Mouse (Mus musculus) telencephalon, adult 2 months (tissue): Measurements from ENCODE around the gene Gm11273.
"Not testable (repeated sequence)": the region's sequence is repeated elsewhere in the genome, so short reads cannot be mapped to it uniquely, and the experiment has no call there.

Source experiments
- DNase-seq: peaks from one replicate; pipeline ENCODE4 v3.0.0-alpha.2; 2011; ENCODE audit warnings: low read depth, low spot score

Gene Gm11273

DNA sequence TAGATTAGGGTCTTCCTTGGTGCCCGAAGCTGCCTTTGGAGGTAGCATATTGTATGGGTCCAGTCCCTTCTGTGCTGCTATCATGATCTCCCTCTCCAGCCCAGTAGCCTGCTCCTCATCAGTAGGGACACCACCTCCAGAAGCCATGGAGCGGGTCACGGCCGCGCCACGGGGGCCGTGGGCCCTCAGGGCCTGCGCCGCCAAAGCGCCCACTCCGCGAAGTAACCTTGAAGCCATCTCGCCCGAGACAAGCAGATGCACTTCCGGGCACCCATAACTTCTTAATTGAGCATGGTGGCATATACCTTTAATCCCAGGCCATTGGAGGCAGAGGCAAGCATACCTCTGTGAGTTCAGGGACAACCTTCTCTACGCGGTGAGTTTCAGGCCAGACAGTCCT lies at the start of gene Gm11273:
Gm11273 (minus strand) TSS at position 237 of the 400 bp plus-strand sequence.
- not testable (repeated sequence) for DNase-seq

DNA sequence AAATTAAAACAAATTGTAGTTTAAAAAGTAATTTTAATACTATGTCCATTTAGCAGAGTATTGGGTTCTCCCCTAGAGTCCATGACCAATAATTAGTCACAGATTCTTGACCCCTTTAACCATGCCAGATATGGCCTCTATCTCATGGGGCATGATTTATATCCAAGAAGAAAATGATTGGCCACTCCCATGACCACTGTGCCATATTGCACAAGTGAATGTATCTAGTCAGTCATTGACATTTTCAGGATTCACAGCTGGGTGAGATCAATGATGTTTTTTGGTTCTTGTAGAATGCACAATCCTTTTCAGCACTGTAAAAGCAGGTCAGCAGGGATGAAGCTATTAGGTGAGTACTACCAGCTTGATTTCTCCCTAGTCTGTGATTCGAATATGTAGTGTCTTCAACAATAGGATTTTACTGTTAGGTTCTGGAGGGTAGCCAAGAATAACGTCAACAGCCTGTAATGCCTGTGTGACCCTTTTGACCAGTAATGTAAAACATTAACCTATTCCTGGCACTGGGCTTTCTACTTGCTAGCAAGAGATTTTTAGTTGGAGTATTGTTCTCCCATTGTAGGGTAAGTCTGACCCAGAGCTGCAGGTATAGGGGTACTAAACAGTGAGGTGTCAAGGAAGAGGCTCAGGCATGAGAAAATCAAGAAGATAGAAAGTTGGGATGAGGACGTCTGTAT lies 49.3 kb upstream of the Gm11273 start:
- DNase-seq = no peak

DNA sequence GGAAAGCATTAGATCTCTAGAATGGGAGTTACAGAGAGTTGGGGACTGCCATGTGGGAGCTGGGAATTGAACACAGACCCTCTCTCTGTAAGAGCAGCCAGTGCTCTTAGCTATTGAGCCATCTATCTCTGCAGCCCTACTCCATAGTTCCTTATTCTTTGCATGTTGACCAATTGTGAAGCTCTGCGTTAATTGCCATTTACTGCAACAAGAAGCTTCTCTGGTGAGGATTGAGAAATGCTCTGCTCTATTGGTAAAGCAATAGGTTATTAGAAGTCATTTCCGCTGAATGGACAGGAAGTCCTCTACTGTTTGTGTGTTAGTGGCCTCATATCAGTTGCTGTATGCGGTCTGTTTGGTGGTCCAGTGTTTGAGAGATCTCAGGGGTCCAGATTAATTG lies 48.3 kb upstream of the Gm11273 start:
- no peak for DNase-seq

DNA sequence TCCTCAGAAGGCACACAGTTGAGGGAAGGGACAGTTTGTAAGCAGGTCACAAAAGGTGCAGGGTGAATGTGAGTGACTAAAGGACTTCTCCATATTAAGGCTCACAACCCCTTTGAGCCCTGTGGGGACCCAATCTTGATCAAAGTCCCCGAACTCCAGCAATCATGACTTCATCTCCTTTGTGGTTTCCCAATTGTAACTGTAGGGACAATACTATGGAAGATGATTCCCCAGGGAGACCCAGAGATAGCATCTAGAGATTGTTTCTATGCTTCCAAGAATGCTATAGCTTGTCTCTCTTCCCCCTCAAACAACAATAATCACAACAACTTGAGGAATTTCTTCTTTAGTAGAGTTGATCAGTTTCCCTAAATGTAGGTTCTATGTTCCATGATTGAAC lies 41.5 kb upstream of the Gm11273 start, which contains the start of gene Olfr1366:
Olfr1366 (minus strand) TSS at position 101 of the 400 bp plus-strand sequence.
- DNase-seq = no peak

DNA sequence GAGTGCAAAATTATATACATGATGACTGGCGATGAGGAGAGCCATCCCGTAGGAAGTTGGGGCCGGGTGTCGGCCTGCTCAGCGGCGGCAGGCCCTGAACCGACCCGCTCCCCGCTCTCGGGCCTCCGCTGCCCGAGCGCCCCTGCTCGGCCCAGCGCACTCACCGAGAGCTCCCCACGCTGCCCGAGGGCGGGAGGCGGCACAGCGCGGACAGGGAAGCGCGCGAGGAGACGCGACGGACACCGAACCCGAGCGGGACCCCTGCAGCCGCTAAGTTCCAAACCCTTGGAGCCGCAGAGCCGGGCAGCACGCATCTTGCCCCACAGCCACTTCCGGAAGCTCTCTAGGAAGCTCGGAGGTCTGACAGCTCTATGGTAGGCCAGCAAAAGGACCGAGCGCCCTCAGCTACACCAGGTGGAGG lies 29.6 kb upstream of the Gm11273 start, which contains the start of gene Zkscan8:
Zkscan8 (minus strand) TSS at position 340 of the 421 bp plus-strand sequence.
- DNase-seq = peak; percentile 83

DNA sequence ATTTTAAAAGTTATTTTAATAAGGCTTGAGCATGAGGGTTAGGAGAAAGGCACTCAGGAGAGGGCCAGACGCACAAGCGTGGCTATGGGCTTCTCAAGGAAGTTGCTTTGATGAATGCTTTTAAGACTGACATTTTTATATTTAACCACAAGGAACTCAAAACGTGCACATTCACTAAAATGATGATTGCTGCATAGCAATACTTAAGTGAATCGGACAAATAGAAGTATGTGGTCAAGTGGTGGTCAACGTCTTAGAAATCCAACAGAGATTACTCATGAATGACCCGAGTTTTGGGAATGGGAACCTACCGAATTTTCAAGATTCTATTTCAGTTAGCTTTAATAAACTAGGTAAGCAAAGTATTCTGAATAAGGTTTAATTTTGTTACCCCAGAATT lies 28.9 kb upstream of the Gm11273 start:
- no peak for DNase-seq

DNA sequence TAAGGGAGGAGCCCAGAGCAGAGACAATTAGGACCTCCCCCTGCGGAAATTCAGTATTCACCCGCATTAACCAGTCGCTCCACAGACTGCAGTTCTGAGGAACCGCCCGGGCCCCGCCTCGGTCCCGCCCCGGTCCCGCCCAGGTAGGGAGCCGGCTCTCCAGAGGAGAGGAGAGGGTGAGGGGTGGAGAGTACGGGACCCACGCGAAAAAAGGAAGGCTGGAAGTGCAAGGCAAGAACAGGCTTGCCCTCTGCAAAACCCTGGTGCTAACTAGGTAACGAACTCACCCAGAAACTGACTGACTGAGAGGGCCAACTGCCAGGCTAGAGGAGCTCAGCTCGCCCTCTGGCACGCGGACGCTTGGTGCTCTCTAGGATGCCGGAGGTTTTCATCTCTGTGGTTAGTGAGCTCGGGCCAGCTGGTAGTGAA lies 5.0 kb upstream of the Gm11273 start:
- DNase-seq = peak; percentile 88

DNA sequence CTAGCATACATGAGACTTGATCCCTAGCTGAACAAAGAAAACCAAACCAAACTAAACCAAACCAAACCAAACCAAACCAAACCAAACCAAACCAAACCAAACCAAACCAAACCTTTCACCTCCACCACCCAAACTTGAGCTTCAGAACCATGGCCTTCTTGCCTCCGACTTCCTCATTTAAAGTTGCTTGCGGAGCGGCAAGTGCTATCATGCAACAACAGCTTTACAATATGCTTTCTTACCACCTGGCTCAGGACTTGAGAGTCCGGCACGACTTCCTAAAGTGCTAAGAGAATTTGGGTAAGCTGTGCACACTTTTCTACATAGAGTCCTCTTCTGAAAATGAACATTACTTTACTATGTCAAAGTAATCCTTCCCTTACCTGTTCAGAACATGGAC lies 1.1 kb upstream of the Gm11273 start:
- DNase-seq = no peak

DNA sequence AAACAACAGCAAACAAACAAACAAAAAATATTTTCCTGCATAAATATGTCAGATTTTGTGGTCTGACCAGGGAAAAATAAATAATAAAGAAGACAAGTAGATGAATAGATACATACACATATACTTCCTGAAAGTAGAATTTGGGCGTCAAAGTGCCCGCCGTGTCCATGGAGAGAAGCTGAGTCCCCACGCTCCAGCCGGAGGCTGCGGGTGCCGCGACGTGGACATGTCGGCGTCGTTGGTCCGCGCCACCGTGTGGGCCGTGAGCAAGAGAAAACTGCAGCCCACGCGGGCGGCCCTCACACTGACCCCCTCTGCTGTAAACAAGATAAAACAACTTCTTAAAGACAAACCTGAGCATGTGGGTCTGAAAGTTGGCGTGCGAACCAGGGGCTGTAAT lies 6.1 kb downstream of the Gm11273 start, which contains the start of gene AK157302:
AK157302 (plus strand) TSS at position 144 of the 400 bp plus-strand sequence.
- DNase-seq = no peak

DNA sequence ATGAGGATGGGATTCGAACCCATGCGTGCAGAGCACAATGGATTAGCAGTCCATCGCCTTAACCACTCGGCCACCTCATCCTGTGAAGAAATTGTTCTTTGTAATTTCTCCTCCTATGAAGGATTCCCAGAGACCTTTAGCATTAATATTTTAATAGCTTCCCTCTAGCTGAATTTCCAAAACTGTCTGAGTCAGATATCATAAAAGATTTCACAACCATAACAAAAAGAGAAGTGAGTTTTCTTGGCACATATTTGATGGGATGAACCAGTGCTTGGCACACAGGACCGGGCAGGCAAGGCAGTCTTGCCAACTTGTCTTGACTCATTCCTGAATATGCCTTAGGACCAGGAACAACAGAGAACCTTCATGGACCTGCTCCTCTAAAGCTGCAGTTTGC lies 8.4 kb downstream of the Gm11273 start:
- DNase-seq = no peak

DNA sequence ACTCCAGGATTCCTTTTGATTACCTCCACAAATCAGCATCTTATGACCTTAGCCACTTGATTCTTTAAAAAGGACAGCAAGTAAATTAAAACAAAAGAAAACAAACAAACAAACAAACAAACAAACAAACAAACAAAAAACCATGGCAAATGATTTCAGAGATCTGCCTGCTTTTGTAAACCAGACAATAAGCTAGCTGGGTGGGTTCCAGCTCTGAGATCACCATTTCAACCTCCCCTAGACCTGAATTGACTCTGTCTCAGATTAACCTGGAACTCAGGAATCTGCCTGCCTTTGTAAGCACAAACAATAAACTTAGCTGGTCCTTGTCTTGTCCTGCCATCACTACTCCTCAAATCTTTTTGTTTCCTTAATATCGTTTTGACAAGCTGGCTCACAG lies 14.3 kb downstream of the Gm11273 start:
- DNase-seq = no peak

DNA sequence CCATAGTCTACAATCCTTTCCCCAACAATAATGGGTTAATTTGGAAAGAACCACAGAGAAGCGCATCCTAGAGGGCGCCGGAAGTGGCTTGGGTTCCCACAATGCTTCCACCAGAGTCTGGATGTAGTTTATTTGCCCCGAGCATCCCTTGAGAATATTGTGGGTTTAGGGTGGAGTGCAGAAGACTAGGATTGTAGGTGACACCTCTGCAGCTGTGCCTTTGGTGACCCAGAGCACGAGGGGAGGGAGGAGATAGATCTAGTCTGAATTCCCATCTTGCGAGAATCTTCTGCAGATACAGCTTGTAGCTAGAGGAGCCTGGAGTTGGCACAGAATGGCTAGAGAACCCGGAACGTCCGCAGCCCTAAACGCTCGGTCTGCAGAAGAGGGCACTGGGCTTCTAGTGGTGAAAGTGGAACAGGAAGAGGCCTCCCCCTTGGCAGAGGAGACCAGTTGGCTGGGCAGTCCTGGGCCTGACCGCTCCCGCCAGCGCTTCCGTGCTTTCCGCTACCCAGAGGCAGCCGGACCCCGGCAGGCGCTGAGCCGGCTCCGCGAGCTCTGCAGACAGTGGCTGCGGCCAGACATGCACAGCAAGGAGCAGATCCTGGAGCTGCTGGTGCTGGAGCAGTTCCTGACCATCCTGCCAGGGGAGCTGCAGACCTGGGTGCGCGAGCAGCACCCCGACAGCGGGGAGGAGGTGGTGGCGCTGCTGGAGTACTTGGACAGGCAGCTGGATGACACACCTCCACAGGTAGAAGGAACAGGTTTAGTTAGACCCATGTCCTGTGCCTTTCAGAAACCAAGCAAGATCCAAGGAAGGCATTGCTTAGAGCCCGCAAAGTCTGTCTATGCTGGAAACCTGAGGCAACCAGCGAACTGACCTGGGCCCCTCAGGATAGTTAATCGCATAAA lies 22.2 kb downstream of the Gm11273 start, which contains the start of the genes Zkscan4 and Gm10065:
Zkscan4 (plus strand) TSS at position 149 of the 912 bp plus-strand sequence.
Gm10065 (minus strand) TSS at position 683 of the 912 bp plus-strand sequence.
- peak; percentile 80 for DNase-seq

DNA sequence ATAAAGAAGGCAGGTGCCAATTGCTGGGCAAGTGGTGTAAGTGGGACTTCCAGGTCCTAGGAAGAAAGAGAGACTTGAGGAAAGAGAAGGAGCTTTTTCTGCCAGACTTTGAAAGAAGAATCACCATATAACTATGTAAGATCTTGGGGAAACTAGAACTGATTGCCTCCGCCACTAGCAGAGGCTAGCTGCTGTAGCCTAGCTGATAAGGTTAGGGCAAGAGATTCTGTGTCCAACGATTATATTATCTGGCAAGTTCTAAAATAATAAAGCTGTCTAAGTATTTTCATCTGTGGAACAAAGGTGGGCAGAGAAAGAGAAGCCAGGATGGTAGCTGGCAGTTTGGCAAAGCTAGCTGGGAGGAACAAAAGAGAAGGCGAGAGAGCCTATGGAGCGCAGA lies 28.8 kb downstream of the Gm11273 start:
- DNase-seq = no peak

DNA sequence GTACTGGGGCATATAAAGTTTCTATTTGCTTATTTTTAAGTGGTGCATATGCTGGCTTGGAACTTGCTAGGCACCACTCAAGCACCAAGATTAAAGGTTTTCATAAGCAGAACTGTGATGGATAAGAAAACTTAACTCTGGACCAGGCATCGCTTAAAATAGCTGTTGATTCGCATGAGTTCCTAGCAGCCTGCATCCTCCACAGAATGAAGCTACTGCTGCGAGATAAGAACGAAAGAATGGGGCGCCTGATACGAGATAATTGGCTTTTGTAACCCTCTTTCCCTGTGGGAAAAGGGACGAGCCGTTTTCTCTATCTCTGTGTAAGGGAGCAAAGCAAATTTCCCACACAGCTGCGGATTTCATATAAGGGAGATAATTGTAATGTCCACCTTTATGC lies 32.1 kb downstream of the Gm11273 start:
- DNase-seq = no peak

DNA sequence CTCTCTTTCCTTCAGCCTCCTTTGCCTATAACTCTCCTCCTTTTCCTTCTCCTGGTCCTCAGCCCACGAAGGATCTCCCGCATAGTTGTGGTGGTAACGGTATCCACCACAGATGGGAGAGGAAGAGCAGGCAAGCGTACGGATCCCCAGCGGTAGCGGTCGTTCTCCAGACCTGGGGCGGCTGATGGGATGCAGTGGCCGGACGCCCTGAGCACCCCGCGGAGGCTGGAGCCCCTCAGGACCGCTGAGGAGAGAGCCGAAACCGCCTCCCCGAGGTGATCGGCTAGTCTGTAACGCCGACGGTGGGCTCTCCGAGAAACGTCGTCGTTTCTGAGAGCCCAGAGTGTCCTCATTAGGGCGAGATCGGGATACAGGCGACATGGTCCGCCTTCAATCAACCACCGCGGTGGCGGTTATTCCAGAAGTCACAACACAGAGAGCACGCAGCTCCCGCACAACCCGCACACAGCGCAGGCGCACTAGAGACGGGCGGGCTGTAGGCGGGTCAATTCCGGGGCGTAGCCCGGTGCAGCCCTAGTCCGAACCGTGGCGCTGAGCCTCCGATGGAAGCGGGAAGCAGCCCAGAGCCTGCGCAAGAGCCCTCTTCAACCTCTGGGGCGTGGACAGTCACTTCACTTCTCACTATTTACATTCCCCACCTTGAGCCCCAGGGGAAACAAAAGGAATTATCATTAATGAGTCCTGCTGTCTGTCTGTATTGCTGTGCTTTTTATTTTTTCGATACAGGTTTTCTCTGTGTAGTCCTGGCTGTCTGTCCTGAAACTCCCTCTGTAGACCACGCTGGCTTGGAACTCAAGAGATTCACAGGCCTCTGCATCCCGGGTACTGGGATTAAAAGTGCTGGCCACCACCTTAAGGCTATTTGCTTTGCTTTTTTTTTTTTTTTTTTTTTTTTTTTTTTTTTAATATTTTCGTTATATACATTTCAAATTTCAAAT lies 32.9 kb downstream of the Gm11273 start, which contains the start of gene Nkapl:
Nkapl (minus strand) TSS at position 449 of the 959 bp plus-strand sequence.
- peak; percentile 58 for DNase-seq

DNA sequence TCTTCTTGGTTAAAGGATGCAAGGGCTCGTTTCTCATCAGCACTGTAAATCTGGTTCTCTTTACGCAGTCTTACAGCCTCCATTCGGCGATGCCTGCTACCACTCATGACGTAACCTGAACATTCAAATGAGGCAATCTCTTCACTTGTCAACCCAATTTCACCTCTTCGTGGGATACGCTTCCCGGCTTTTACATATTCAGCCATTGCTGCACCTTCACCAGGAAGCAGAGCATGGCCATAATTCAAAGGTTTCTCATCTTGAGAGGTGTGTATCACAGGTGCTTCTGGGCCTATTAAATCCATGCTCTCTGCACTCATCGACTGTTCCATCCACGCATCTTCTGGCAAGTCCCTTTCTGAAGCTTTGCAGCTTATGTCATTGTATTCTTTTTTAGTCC lies 33.9 kb downstream of the Gm11273 start:
- no peak for DNase-seq

DNA sequence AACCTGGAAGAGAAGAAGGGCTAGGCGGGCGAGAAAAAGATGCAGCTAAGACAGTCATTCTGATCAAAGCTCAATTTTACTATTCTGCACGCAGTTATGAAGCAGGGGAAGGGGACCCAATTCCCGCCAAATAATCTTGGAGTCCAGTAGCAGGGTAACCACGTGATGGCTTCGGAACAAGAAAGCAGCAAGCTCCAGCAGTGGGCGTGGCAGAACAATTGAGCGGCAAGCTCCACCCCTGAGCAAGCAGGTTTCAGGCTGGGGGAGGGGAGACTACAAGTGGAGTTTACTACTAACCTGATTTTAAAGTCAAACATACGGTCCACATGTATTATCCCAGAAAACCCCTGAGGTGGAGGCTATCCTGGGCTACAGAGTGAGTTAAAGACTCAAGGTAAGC lies 38.7 kb downstream of the Gm11273 start:
- DNase-seq = not testable (repeated sequence)

DNA sequence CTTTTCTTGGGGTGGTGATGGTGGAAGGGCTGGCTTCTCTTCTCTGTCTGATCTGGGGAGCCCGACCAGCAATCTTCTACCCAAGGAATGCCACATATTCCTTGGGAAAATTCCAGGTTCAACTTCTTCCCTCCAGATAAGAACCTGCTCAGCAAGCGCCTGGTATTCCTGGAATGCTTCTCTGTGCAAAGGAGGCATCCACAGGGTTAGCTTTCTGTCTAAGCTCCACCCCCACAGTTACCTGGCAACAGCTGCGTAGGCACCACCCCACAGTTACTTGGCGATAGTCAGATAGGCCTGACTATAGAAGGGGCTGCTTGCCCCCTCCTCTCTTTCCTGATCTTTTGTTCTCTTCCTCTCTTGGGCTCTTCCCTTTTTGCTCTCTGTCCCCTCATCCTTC lies 44.9 kb downstream of the Gm11273 start:
- DNase-seq = no peak

DNA sequence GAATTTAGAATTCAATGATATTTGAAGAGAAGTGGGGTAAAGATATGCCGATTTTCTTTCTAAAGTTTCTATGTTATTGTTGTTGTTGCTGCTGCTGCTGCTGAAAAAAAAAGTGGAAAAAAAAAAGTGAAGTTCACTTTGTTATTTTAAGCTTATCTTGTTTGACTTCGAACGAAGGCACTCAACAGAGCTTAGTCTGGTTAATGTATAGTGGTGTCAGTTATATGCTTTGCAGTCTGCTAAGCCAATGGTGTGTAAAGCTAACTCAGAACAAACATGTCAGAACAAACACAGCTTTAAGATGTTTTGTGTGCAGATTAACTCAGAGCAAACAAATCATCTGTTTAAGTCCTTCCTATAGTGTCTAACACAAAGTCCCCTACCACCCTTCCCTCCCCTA lies 47.1 kb downstream of the Gm11273 start:
- DNase-seq = no peak

DNA sequence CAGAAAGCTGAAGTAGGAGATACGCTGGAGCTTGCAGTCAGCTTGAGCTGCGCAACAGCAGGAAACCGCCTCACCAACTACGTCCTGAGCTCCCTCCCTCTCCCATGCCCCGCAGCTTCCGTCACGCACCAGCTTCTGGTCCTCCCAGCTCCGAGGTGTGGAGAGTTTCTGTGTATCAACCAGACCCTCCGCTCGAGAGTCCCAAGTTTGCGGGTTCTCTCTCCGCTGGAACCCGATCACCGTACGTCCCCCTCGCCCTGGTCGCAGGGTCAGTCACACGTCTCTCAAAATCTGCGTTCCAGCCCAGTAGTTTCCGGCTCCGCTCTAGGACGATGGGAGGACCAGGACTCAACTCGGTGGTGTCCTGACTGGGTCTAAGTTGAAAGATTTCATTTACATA lies 47.8 kb downstream of the Gm11273 start, which contains the start of gene Zscan26:
Zscan26 (minus strand) TSS at position 282 of the 400 bp plus-strand sequence.
- peak; percentile 88 for DNase-seq

DNA sequence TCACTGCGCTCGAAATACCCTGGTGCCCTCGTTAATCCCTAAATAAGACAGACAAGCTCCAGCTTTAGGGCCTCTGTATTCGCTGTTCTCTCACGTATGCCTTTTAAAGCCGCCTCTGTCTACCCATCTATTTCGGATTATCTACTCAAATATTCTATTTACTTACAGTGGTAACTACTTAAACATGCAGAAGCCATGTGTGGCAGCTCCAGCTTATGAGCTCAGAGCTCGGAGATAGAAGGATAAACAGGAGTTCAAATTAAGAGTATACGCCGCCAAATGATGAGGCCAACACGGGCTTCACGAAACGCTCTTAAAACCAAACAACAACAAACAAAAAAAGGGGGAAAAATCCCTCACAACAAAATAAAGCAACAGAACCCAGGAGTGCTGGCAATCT lies 48.2 kb downstream of the Gm11273 start:
- no peak for DNase-seq
